Mouse (Mus musculus): ENCODE data around the gene Fpgs.

Fpgs gene

DNA sequence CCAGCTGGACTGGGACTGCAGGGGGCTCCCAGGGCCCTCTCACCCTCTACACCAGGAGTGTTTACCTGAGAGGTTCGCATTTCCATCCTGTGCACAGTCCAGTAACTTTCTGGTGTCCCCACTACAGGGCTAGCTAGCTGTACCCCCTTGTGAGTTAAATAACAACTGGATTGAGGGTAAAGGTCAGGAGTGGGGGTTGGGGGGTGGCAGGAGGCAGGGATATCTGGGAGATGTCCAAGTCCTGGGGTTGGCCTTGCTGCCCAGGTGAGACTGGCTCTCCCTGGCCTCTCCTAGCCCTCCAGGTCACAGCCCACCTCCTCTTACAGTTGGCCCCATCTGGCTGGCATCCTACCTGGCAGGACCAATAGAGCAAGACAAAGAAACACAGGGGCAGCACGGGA is at the start of gene Fpgs:
TSS of gene Fpgs (minus strand) at position 125 of the 401 bp plus-strand sequence.
- 82% methylated on average over 2 of the region's 2 CpGs for WGBS

- WGBS: 67% methylated on average over 10 of the region's 10 CpGs
Observed at GRCm38 (mm10) chr2:32752181-32752580, 48.2 kb upstream of the Fpgs start.

DNA sequence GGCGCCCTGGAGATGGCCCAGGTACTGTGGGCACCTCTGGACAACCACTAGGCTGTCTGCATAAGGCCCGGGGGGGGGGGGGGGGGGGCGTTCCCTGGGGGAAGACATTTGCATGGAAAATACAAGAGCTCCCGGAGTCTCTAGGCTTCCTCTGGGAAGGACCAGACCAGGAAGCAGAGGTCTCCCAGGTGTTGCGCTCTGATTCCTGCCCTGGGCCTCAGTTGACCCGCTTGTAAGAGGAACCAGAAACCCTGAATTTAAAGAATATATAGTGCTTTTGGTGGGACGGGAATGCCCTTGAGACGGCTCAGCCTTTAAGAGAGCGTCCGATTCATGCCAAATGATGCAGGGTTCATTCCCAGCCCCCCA is 47.7 kb upstream of the Fpgs start:
- 44% methylated on average over 10 of the region's 10 CpGs for WGBS

DNA sequence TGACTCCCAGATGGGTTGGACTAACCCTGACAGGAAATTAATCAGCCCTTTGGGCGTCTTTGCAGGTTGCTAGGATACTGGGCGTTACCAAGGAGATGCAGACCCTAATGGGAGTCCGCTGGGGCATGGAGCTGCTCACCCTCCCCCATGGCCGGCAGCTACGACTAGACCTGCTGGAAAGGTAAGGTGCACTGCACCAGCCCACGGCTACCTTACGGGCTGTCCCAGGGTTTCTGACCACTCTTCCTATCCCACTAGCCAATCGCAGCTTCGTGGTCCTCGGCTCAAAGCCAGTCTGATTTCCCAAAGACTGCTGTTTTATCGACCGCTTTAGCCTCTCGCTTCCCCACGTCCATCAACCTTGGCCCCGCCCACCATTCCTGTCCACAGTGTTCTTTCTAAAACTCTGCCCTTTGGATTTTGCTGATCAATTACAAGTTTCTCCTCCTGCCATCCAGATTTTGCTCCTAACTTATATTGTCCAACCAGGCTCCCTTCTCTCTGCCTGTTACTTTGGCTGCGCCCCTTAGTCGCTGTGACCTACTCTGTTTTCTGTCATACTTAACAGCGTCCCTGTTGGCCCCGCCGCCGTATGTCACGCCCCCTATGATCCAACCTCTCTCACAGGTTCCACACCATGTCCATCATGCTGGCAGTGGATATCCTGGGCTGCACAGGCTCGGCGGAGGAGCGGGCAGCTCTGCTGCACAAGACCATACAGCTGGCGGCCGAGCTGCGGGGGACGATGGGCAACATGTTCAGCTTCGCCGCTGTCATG is 47.1 kb upstream of the Fpgs start:
- 53% methylated on average over 31 of the region's 31 CpGs for WGBS

GRCm38 (mm10) chr2:32750199-32750598 is 46.3 kb upstream of the Fpgs start:
- 77% methylated on average over 7 of the region's 7 CpGs for WGBS

DNA sequence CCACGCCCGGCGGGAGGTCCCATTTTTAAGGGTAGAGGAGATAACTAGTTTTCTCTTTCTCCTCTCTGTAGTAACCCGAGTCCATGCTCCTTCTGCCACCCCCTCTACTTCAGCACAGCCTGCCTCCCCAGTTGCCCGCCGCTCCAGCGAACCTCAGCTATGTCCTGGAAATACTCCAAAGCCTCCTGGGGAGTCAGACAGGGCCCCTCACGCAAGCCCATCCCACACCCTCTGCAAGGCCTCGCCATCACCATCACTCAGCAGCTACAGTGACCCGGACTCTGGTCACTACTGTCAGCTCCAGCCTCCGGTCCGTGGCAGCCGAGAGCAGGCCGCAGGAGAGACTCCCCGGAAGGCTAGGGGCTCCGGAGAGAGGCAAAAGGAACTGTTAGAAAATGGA is 45.1 kb upstream of the Fpgs start:
- 92% methylated on average over 16 of the region's 16 CpGs for WGBS

DNA sequence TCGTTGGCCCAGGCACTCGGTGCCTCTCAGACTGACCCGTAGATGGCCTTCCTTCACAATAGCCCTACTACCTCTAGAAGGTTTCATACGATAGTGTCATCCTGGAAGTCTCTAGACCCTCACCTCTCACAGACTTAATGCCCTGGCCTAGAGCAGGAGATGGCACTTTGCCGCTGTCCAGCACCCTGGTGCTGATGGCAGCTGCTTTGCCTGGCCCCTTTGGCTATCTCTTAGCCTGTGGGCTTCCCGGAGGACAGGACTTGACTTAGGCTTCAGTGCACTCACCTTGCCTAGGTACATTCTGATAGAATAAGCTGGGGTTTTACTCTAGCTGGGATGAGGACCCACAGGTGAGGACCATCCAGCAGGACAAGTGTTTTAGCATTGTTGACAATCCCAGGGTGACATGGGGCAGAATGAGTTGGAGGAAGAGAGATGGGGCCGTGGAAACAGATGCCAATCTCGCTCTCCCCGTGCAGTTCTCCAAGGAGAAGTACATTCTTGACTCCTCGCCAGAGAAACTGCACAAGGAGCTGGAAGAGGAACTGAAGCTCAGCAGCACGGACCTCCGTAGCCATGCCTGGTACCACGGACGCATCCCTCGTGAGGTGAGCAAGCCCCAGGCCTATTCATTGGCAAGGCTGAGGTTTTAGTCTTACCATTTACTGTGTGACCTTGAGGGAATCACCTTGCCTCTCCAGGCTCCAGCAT is 40.5 kb upstream of the Fpgs start:
- WGBS: 63% methylated on average over 15 of the region's 15 CpGs

DNA sequence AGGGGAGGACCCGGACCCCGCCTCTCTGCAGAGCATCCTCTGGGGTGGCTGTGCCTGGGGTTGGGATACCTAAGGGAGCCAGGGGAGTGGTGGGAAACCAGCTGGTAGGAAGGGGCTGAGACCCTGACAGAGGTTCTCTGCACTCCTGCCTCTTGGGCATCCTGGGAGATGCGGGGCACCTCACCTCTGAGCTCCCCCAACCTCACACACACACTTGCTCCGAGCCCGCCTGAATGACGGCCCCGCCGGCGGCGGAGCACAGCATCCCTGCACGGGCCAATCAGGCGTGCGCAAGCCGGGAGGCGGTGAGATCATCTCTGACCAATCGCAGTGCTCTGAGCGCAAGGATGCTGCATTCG is 38.2 kb upstream of the Fpgs start:
- WGBS: 21% methylated on average over 18 of the region's 18 CpGs

GRCm38 (mm10) chr2:32741273-32742172 is 37.6 kb upstream of the Fpgs start:
- 15% methylated on average over 56 of the region's 58 CpGs for WGBS

DNA sequence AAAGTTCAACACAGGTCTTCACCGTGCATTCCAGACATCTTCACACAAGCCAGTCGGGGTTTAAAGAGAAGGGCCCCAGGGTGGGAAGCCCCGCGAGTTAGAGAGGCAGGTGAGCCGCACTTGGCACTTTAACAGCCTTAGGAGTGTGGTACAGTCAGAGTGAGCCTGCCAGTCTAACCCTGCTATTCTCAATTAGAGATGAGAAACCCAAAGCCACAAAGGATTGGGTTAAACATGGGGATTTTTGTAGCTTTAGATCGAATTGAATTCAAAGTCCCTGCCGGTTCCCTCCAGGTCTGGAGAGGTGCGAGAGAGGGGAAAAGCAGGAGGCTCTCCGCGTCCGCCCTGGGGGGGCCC is 36.9 kb upstream of the Fpgs start, which contains the start of gene 6330409D20Rik:
TSS of gene 6330409D20Rik (minus strand) at position 101 of the 357 bp plus-strand sequence.
- WGBS: 14% methylated on average over 11 of the region's 11 CpGs

GRCm38 (mm10) chr2:32739311-32739710 is 35.4 kb upstream of the Fpgs start:
- 61% methylated on average over 4 of the region's 4 CpGs for WGBS

DNA sequence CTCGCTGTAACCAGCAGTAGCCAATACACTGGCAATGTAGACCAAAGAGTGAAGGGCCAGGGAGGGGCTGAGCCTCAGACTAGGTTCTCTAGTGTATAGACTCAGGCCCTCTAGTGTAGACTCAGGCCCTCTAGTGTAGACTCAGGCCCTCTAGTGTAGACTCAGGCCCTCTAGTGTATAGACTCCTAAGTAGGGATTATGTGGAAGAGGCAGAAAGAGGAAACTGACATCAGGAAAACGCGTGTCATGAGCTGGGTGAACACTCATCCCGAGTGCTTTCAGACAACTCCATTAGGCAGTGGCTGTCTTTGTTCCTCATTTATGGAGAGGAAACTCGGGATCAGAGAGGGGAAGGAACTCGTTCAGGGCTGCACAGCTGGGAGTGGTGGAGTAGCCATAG is 33.1 kb upstream of the Fpgs start:
- WGBS: 69% methylated on average over 6 of the region's 6 CpGs

- WGBS: 58% methylated on average over 3 of the region's 3 CpGs
Observed at GRCm38 (mm10) chr2:32736306-32736829, 32.4 kb upstream of the Fpgs start.

GRCm38 (mm10) chr2:32734933-32735332 is 31.0 kb upstream of the Fpgs start:
- 63% methylated on average over 4 of the region's 4 CpGs for WGBS

GRCm38 (mm10) chr2:32734480-32734879 is 30.5 kb upstream of the Fpgs start:
- 63% methylated on average over 4 of the region's 4 CpGs for WGBS

DNA sequence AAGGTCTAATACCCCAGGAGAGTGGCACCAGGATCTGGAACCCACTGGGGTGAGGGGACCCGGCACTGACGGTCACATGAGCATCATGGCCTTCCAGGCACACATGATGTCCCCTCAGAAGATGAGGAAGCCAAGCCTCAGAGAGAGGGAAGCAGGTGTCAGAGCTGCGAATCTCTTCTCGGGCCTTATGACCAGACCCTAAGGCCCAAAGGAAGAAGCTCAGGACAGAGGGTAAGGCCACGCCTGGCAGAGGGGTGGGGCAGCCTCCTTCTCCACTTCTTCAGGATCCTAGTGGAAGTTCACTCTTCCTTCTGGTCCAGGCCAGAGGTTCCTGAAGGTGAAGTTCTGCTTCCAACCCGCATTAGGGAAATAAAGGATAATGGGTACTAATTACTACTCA is 28.8 kb upstream of the Fpgs start:
- WGBS: 83% methylated on average over 6 of the region's 6 CpGs

DNA sequence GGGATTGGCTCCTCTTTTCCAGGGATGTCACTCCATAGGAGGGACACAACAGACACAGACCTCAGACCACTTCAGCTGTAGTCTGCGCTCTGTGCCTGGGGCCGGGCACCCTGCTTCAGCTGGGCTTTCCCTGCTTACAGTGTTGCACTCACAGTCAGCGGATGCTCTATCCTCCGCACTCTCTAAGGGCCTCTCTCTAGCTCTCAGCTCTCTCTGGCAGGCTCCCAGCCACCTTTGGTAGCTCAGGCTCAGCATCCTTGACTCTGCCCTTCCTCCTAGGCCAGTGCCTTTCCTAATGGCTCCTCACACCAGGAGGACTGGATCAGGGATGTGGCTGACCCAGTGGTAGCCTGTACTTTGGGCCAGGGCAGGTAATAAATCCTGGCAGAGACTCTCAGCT is 28.0 kb upstream of the Fpgs start:
- WGBS: 86% methylated on average over 4 of the region's 4 CpGs

DNA sequence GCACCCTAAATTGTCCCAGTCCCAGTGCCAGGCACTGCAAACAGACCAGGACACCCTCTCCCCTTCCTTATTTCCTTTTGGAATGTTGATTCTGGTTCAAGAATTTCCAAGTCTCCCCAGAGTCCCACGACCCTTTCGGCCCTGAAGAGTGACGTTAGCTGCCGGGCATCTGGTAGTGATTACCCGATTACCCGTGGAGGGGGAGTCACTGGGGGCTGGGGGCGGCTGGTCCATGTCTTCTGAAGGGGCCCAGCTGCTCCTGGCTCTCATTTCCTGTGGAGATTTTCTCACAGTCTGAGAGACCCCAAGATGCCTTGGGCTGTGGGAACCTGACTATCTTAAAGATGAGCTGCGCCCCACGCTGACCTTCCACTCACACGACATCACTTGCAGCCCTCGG is 26.9 kb upstream of the Fpgs start:
- 75% methylated on average over 11 of the region's 11 CpGs for WGBS

- WGBS: 85% methylated on average over 4 of the region's 4 CpGs
Observed at GRCm38 (mm10) chr2:32729547-32729946, 25.6 kb upstream of the Fpgs start.

DNA sequence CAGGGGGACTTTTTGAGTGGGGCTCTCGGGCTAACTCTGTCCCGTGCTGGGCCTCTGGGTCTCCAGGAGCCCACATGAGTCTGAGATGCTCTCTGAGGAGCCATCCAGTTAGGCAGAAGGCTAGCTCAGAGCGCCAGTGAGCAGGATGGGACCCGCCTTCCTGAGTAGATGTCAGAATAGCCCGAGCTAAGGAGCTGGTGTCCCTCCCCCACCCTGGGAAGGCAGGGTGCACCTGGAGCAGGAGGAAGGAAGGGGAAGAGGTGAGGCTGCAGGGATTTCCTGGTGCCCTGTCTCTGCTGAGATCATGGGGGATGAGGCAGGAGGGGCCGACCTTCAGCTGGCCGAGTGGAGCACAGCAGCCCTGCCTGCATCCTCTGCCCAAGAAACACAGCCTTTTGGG is 24.5 kb upstream of the Fpgs start:
- 72% methylated on average over 7 of the region's 7 CpGs for WGBS

GRCm38 (mm10) chr2:32727435-32727834 is 23.5 kb upstream of the Fpgs start:
- WGBS: 2% methylated on average over 16 of the region's 16 CpGs

Data from cerebral cortex, adult 2 months (tissue).